Mouse (Mus musculus) gastrocnemius, adult 2 months (tissue): ENCODE measurements around the gene Gm10974. TPM values are rescaled to one million over a fixed set of nuclear protein-coding genes. Genes with fewer than 3 reads are reported as not detected.

ENCODE experiments used
- DNase-seq: peaks from one replicate; pipeline ENCODE4 v3.0.0; 2022
- H3K27ac ChIP-seq: fragments of 200-600 bp; 2 replicates; pipeline ENCODE4 v1.8.1; 2022; ENCODE audit warnings: mild to moderate bottlenecking
- H3K4me3 ChIP-seq: fragments of 200-600 bp; 2 replicates; pipeline ENCODE4 v1.8.1; 2022; ENCODE audit warnings: mild to moderate bottlenecking, moderate library complexity
- CTCF ChIP-seq: fragments of 200-600 bp; IDR thresholded peaks from 2 replicates; pipeline ENCODE4 v1.8.1; 2022; ENCODE audit warnings: antibody characterized with exemption, mild to moderate bottlenecking, moderate library complexity
- intact Hi-C: fragments of 180-260 bp; cut with DNase I; formaldehyde crosslinking; loops from one replicate; pipeline ENCODE4 v1.15.1; 2025
- microRNA-seq: library from miRNA; unstranded; fragments of <30 nt; microRNA quantifications from one replicate; pipeline ENCODE4 v1.2.0, GENCODE M21; 2021
- total RNA-seq, 2 experiments: library from RNA; stranded (reverse); gene quantifications; 2 replicates each; pipeline ENCODE4 v1.2.3; 2021

Gm10974 gene
- total RNA-seq, 2 experiments from 2014 or later: not detected

- intact Hi-C loops: no loop called here
- TF ChIP-seq CTCF: no peak
- peak; percentile 74 for DNase-seq
- H3K4me3 ChIP-seq: peak within 1 kb of the TSS; percentile 66
- 0 out of 2 replicates have a peak within 1 kb of the TSS, but pooled peaks have one; percentile 13 for H3K27ac ChIP-seq
Measured at GRCm38 (mm10) chr7:66427437-66428161, 61.9 kb downstream of the Gm10974 start, which contains the start of gene Aldh1a3. Aldh1a3 (minus strand) TSS chr7:66427517.

DNA sequence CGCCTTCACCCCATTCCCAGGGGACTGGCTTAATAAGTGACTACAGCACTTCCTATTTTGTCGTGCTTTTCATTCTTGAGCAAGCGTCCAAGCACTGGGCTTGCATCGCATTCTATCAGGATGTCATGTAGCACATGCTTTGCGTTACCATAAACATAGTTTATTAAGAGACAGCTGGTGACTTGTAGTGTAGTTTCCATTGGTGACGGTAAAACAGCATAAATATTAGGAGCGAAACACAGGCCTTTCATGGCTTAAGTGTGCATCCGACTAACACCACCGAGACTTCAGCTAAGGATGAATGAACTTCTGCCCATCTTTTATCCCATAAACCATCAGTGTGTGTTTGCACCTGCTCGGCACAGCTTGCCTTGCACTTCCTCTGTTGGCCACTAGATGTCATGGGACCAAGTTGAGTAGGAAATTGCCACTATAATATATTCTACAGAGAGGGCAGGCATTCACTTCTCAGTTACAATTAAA, 68.8 kb downstream of the Gm10974 start:
- TF ChIP-seq CTCF: no peak; the same call in none of the 2 replicates
- Histone ChIP-seq H3K4me3 (no peak overlapping the region), H3K27ac (no peak overlapping the region)
- DNase-seq: peak; percentile 70
- intact Hi-C loops: loop anchor here (1.0 to 10.0 kb wide), 2 partner anchors 227 to 400 kb away; partner anchors contain the start of gene Adamts17

Small RNA genes within 50 kb of the gene (microRNA-seq; reads per million reads assigned to microRNA genes)
- gene Mir7057: not detected

Other genes starting within 250 kb of the Gm10974 start
- gene Lrrk1, start 22.4 kb downstream of the Gm10974 start, total RNA-seq: 1 to 10 TPM; 3.0 to 6.4 TPM
- 1 to 10 TPM; 2.0 to 2.5 TPM for gene Aldh1a3, start 61.6 kb downstream of the Gm10974 start, total RNA-seq